Mouse (Mus musculus): Measurements from ENCODE around the gene Gm11027. TPM values are rescaled to one million over a fixed set of nuclear protein-coding genes. Genes with fewer than 3 reads are reported as not detected.
"Not testable (repeated sequence)": the region's sequence is repeated elsewhere in the genome, so short reads cannot be mapped to it uniquely, and the experiment has no call there.

Gene Gm11027
- not detected in 2 replicates for polyA plus RNA-seq (2012; rRNA removed)

- H3K4me3 ChIP-seq (replicated peaks; ENCODE audit: insufficient read depth, low read depth, low read length); H3K27ac ChIP-seq (ENCODE audit: insufficient read depth, low read length); H3K4me1 ChIP-seq (ENCODE audit: control insufficient read depth, insufficient read depth, low read length); DNase-seq; H3K27me3 ChIP-seq (ENCODE audit: control insufficient read depth, insufficient read depth, low read length): not testable (repeated sequence)
- 83% methylated on average over 2 of the region's 2 CpGs for WGBS
Measured at GRCm38 (mm10) chr12:116275086-116275485, at the start of gene Gm11027. TSS of gene Gm11027 (plus strand) at chr12:116275386.

GRCm38 (mm10) chr12:116226289-116227057 lies 48.7 kb upstream of the Gm11027 start:
- WGBS, result 89% methylated on average over 10 of the region's 10 CpGs
- no peak overlapping the region for H3K4me3 ChIP-seq (replicated peaks; ENCODE audit: insufficient read depth, low read depth, low read length)
- TF ChIP-seq CTCF (IDR thresholded peaks at IDR 0.05; ENCODE audit: borderline replicate concordance, insufficient read depth, low read depth, low read length) (no peak), POLR2A (IDR thresholded peaks at IDR 0.05; ENCODE audit: borderline replicate concordance, insufficient read depth, low read length) (no peak)
- no peaks in the 10 kb centered on the region for H3K27me3 ChIP-seq (ENCODE audit: control insufficient read depth, insufficient read depth, low read length)
- no peak overlapping the region for H3K27ac ChIP-seq (ENCODE audit: insufficient read depth, low read length)
- no peaks in the 10 kb centered on the region for H3K4me1 ChIP-seq (ENCODE audit: control insufficient read depth, insufficient read depth, low read length)
- no peak for DNase-seq

GRCm38 (mm10) chr12:116229451-116229850 lies 45.7 kb upstream of the Gm11027 start:
- no peak overlapping the region for H3K27ac ChIP-seq (ENCODE audit: insufficient read depth, low read length)
- no peaks in the 10 kb centered on the region for H3K4me1 ChIP-seq (ENCODE audit: control insufficient read depth, insufficient read depth, low read length)
- no peak for DNase-seq
- TF ChIP-seq POLR2A (IDR thresholded peaks at IDR 0.05; ENCODE audit: borderline replicate concordance, insufficient read depth, low read length) (no peak), CTCF (IDR thresholded peaks at IDR 0.05; ENCODE audit: borderline replicate concordance, insufficient read depth, low read depth, low read length) (no peak)
- 64% methylated on average over 3 of the region's 3 CpGs for WGBS
- H3K27me3 ChIP-seq (ENCODE audit: control insufficient read depth, insufficient read depth, low read length), result no peaks in the 10 kb centered on the region
- no peak overlapping the region for H3K4me3 ChIP-seq (replicated peaks; ENCODE audit: insufficient read depth, low read depth, low read length)

- Histone ChIP-seq H3K27me3 (ENCODE audit: control insufficient read depth, insufficient read depth, low read length) (no peaks in the 10 kb centered on the region), H3K4me1 (ENCODE audit: control insufficient read depth, insufficient read depth, low read length) (no peaks in the 10 kb centered on the region), H3K4me3 (replicated peaks; ENCODE audit: insufficient read depth, low read depth, low read length) (no peak overlapping the region), H3K27ac (ENCODE audit: insufficient read depth, low read length) (no peak overlapping the region)
- WGBS, result 34% methylated on average over 12 of the region's 12 CpGs
- DNase-seq, result peak; percentile 13 to 15
- TF ChIP-seq POLR2A (IDR thresholded peaks at IDR 0.05; ENCODE audit: borderline replicate concordance, insufficient read depth, low read length) (no peak), CTCF (IDR thresholded peaks at IDR 0.05; ENCODE audit: borderline replicate concordance, insufficient read depth, low read depth, low read length) (no peak)
Measured at GRCm38 (mm10) chr12:116231612-116232011, 43.6 kb upstream of the Gm11027 start.

GRCm38 (mm10) chr12:116232061-116232460 lies 43.1 kb upstream of the Gm11027 start:
- H3K4me3 ChIP-seq (replicated peaks; ENCODE audit: insufficient read depth, low read depth, low read length), result no peak overlapping the region
- 88% methylated on average over 1 of the region's 1 CpGs for WGBS
- no peak overlapping the region for H3K27ac ChIP-seq (ENCODE audit: insufficient read depth, low read length)
- H3K4me1 ChIP-seq (ENCODE audit: control insufficient read depth, insufficient read depth, low read length), result no peaks in the 10 kb centered on the region
- DNase-seq, result no peak
- TF ChIP-seq POLR2A (IDR thresholded peaks at IDR 0.05; ENCODE audit: borderline replicate concordance, insufficient read depth, low read length) (no peak), CTCF (IDR thresholded peaks at IDR 0.05; ENCODE audit: borderline replicate concordance, insufficient read depth, low read depth, low read length) (no peak)
- no peaks in the 10 kb centered on the region for H3K27me3 ChIP-seq (ENCODE audit: control insufficient read depth, insufficient read depth, low read length)

GRCm38 (mm10) chr12:116235356-116235755 lies 39.8 kb upstream of the Gm11027 start:
- no peak for DNase-seq
- TF ChIP-seq CTCF (IDR thresholded peaks at IDR 0.05; ENCODE audit: borderline replicate concordance, insufficient read depth, low read depth, low read length) (peak; percentile 18; the same call in 1 of the 2 replicates), POLR2A (IDR thresholded peaks at IDR 0.05; ENCODE audit: borderline replicate concordance, insufficient read depth, low read length) (no peak)
- Histone ChIP-seq H3K27me3 (ENCODE audit: control insufficient read depth, insufficient read depth, low read length) (no peaks in the 10 kb centered on the region), H3K4me3 (replicated peaks; ENCODE audit: insufficient read depth, low read depth, low read length) (no peak overlapping the region), H3K4me1 (ENCODE audit: control insufficient read depth, insufficient read depth, low read length) (no peaks in the 10 kb centered on the region), H3K27ac (ENCODE audit: insufficient read depth, low read length) (no peak overlapping the region)
- 77% methylated on average over 4 of the region's 4 CpGs for WGBS

- DNase-seq, result no peak
- no peaks in the 10 kb centered on the region for H3K4me1 ChIP-seq (ENCODE audit: control insufficient read depth, insufficient read depth, low read length)
- no peaks in the 10 kb centered on the region for H3K27me3 ChIP-seq (ENCODE audit: control insufficient read depth, insufficient read depth, low read length)
- 90% methylated on average over 3 of the region's 3 CpGs for WGBS
- no peak overlapping the region for H3K27ac ChIP-seq (ENCODE audit: insufficient read depth, low read length)
- no peak overlapping the region for H3K4me3 ChIP-seq (replicated peaks; ENCODE audit: insufficient read depth, low read depth, low read length)
- TF ChIP-seq CTCF (IDR thresholded peaks at IDR 0.05; ENCODE audit: borderline replicate concordance, insufficient read depth, low read depth, low read length), result no peak
- no peak for TF ChIP-seq POLR2A (IDR thresholded peaks at IDR 0.05; ENCODE audit: borderline replicate concordance, insufficient read depth, low read length)
Measured at GRCm38 (mm10) chr12:116236658-116237057, 38.5 kb upstream of the Gm11027 start.

- Histone ChIP-seq H3K4me3 (replicated peaks; ENCODE audit: insufficient read depth, low read depth, low read length) (no peak overlapping the region), H3K27ac (ENCODE audit: insufficient read depth, low read length) (no peak overlapping the region), H3K27me3 (ENCODE audit: control insufficient read depth, insufficient read depth, low read length) (no peaks in the 10 kb centered on the region), H3K4me1 (ENCODE audit: control insufficient read depth, insufficient read depth, low read length) (no peaks in the 10 kb centered on the region)
- TF ChIP-seq CTCF (IDR thresholded peaks at IDR 0.05; ENCODE audit: borderline replicate concordance, insufficient read depth, low read depth, low read length), result no peak
- no peak for TF ChIP-seq POLR2A (IDR thresholded peaks at IDR 0.05; ENCODE audit: borderline replicate concordance, insufficient read depth, low read length)
- no peak for DNase-seq
Measured at GRCm38 (mm10) chr12:116238370-116238769, 36.8 kb upstream of the Gm11027 start.

Data from cerebellum, adult 2 months (tissue).